Mouse (Mus musculus) kidney, embryonic 16.5 days (tissue): ENCODE measurements around the gene Ptpre. TPM values are rescaled to one million over a fixed set of nuclear protein-coding genes. Genes with fewer than 3 reads are reported as not detected.
"Not testable (repeated sequence)": the region's sequence is repeated elsewhere in the genome, so short reads cannot be mapped to it uniquely, and the experiment has no call there.

Experiments used
- ATAC-seq: fragments of 200-750 bp; cut with Nextera tagmentation; 2 replicates; pipeline ENCODE4 v1.8.0; 2017; ENCODE audit warnings: moderate TSS enrichment; ENCODE audit not compliant: low FRiP score, low TSS enrichment
- H3K27ac ChIP-seq: fragments of 300-500 bp; sonication (generic); 2 replicates; pipeline ENCODE4 v1.5.1; 2014; ENCODE audit warnings: low read length
- H3K27me3 ChIP-seq: fragments of 300-500 bp; sonication (generic); 2 replicates; pipeline ENCODE4 v1.6.1; 2014; ENCODE audit warnings: low read length, control low read depth, mixed read lengths; ENCODE audit not compliant: insufficient read depth
- H3K36me3 ChIP-seq: fragments of 300-500 bp; sonication (generic); 2 replicates; pipeline ENCODE4 v1.6.1; 2014; ENCODE audit warnings: low read length, control low read depth, mixed read lengths; ENCODE audit not compliant: insufficient read depth
- H3K4me1 ChIP-seq: fragments of 300-500 bp; sonication (generic); 2 replicates; pipeline ENCODE4 v1.6.1; 2014; ENCODE audit warnings: low read length, control low read depth, mixed read lengths; ENCODE audit not compliant: insufficient read depth
- H3K4me2 ChIP-seq: fragments of 300-500 bp; sonication (generic); replicated peaks from 2 replicates; pipeline ENCODE4 v1.6.1; 2014; ENCODE audit warnings: low read depth, low read length
- H3K4me3 ChIP-seq: fragments of 300-500 bp; sonication (generic); 2 replicates; pipeline ENCODE4 v1.5.1; 2014; ENCODE audit warnings: mild to moderate bottlenecking, low read length
- H3K9ac ChIP-seq: fragments of 300-500 bp; sonication (generic); replicated peaks from 2 replicates; pipeline ENCODE4 v1.6.1; 2014; ENCODE audit warnings: low read length
- H3K9me3 ChIP-seq: fragments of 300-500 bp; sonication (generic); 2 replicates; pipeline ENCODE4 v1.6.1; 2016; ENCODE audit warnings: low read length, control low read depth
- WGBS: fragments of 180-500 bp; shearing (Covaris S2); extraction: QIAGEN DNeasy Blood & Tissue Kit; methylation state at CpG from one replicate; pipeline ENCODE4 v1.1.7; 2014; 5-methylcytosine and 5-hydroxymethylcytosine counted together
- polyA plus RNA-seq: library from polyadenylated mRNA; unstranded; fragments of >200 nt; fragmentation: Nextera tagmentation; extraction: Ambion mirVana; gene quantifications from 2 replicates; pipeline ENCODE4 v1.2.1, GENCODE M21; 2015

The Ptpre gene
- polyA plus RNA-seq, result 1.3 and 1.7 TPM in 2 replicates

DNA sequence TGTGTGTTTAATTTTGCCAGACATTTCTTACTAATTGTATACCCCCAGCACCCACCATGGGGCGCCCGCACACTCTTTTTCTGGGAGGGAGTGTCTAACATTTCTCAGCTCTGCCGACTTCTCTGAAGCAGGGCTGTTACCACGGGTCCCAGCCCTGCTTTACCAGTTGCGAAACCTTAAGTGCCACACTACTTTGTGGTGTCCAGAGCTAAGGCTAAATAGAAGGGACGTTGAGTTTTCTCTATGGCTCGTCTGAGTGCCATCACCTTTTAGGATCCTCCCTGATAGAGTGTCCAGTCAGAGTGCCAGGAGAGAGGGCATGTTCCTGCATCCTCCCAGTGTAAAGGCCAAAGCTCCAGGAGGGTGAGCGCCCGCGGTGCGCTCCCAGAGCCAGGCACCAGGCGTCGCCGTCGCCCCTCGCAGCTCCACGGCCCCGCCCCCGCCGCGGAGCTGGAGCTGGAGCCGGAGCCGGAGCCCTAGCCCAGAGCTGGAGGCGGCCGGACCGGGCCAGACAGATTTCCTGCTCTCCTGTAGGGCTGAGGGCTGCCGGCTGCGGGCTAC lies at the start of gene Ptpre:
Ptpre (plus strand) TSS at position 141 of the 561 bp plus-strand sequence.
- Histone ChIP-seq H3K4me3 (peak within 1 kb of the TSS; percentile 65), H3K9me3 (no peaks in the 10 kb centered on the region), H3K9ac (peak within 1 kb of the TSS; percentile 67), H3K4me1 (peaks cover 7% of the 10 kb centered on the region; the same call in 1 of the 2 replicates), H3K27ac (no peak within 1 kb of the TSS), H3K4me2 (peak within 1 kb of the TSS; percentile 98), H3K27me3 (peaks cover 13% of the 10 kb centered on the region), H3K36me3 (no peaks in the 10 kb centered on the region)
- peak; percentile 96 for ATAC-seq
- WGBS, result 4% methylated on average over 28 of the region's 28 CpGs

DNA sequence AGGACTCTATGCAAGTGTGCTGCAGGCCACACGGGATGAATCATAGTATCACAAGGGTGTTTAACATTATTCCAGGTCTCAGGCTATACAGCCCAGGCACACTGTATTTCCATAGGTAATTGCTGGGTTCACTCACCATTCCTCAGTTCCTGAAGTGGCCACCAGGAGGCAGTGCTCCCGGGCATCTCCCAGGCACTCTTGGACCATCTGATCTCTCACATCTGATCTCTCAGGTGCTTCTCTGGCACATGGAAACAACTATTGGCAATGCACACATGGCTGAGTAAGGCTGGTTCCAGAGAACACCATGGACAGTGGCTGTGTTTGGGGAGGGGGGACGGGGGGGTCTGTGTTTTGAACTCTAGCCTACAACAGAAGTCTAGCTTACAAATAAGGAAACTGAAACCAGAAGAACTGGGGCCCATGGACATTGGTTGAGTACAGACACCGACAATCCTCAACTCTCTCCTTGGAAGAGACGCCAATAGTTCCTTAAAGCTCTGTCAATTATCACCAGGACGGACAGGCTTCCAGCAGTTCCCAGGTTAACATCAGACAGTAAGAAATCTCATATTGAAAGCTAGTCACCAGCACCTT lies 49.0 kb upstream of the Ptpre start:
- H3K4me3 ChIP-seq, result no peak overlapping the region
- peaks cover 7% of the 10 kb centered on the region; the same call in 1 of the 2 replicates for H3K4me1 ChIP-seq
- WGBS, result 65% methylated on average over 6 of the region's 6 CpGs
- no peak overlapping the region for H3K4me2 ChIP-seq
- ATAC-seq, result no peak
- H3K9ac ChIP-seq, result no peak overlapping the region
- no peaks in the 10 kb centered on the region for H3K9me3 ChIP-seq
- H3K27ac ChIP-seq, result no peak overlapping the region
- no peaks in the 10 kb centered on the region for H3K36me3 ChIP-seq
- H3K27me3 ChIP-seq, result no peaks in the 10 kb centered on the region

DNA sequence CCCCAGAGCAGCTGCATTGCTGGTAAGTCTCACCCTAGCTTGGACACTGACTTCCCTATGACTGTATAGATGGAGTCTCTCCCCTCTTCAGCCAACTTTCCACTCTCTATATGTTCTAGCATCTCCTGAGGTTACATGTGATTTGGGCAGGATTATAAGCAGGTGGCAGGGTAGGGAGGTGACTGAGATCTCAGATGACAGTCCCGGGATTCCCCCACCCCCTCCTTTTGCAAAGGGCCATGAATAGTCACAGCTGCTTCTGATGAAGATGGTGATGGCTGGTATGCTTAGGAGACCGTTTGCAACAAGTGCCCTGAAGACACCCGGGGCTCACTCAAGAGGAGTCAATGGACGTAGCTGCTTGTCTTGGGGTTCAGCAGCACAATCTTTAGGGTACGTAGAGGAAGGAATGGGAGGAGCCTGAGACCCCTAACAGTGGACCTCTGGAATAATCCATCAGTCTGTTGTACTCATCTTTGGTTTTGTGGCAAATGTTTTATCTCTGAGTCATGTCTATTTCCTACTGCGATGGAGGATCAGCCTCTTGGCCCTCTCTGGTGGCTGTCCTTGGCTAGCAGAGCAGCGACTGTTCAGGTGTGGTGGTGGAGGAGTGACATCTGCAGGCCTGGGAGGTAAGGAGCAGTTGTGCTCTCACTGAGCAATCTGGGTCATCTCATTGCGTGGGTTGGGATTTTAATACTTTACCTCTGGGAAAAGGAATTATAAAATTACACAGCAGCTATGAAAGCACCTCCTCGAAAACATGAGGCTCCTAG lies 47.4 kb upstream of the Ptpre start:
- Histone ChIP-seq H3K9me3 (no peaks in the 10 kb centered on the region), H3K27ac (no peak overlapping the region), H3K27me3 (no peaks in the 10 kb centered on the region), H3K9ac (no peak overlapping the region), H3K4me3 (no peak overlapping the region), H3K36me3 (no peaks in the 10 kb centered on the region), H3K4me2 (no peak overlapping the region), H3K4me1 (peaks cover 7% of the 10 kb centered on the region; the same call in 1 of the 2 replicates)
- no peak for ATAC-seq
- 76% methylated on average over 9 of the region's 9 CpGs for WGBS

DNA sequence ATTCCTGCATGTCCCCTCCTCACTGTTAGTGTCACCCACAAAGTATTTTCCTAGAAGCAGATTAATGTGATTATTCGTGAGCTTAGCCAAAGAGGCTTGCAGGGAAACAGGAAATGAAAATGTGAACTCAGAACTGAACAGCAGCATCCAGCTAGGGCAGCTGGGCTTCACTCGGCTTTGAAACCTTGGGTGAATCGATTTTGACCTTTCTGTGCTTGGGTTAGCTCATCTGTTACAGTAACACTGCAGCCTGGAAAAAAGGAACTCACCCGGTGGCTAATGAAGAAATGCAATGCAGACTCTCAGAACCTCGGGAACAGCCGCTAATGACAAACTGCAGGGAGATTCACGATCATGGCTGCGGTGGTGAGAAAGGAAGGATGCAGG lies 46.8 kb upstream of the Ptpre start:
- Histone ChIP-seq H3K27ac (no peak overlapping the region), H3K4me1 (peaks cover 3% of the 10 kb centered on the region; the same call in 1 of the 2 replicates), H3K36me3 (no peaks in the 10 kb centered on the region), H3K4me2 (no peak overlapping the region), H3K9me3 (no peaks in the 10 kb centered on the region), H3K9ac (no peak overlapping the region), H3K4me3 (no peak overlapping the region), H3K27me3 (no peaks in the 10 kb centered on the region)
- ATAC-seq, result no peak
- WGBS, result 44% methylated on average over 8 of the region's 8 CpGs

DNA sequence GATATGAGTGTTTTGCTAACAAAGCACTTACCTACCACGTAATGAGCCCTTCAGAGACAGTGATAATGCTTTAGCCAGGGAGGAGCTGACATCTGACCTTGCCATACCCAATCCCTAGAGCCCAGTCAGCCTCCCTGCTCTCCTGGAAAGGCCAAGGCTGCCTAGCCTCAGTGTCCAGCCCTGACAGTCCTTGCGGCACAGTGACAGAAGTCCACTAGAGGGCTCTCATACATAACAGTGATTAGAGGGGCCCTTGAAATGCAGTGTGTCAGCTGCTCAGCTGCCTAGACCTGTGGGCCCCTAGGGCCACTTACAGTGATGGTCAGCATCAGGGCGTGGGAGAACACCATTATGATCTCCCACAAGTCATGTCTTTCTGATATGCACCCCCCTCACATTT lies 42.0 kb upstream of the Ptpre start:
- Histone ChIP-seq H3K36me3 (no peaks in the 10 kb centered on the region), H3K27ac (no peak overlapping the region), H3K9ac (no peak overlapping the region), H3K4me3 (no peak overlapping the region), H3K9me3 (no peaks in the 10 kb centered on the region), H3K4me2 (no peak overlapping the region), H3K4me1 (no peaks in the 10 kb centered on the region), H3K27me3 (no peaks in the 10 kb centered on the region)
- ATAC-seq, result 0 out of 2 replicates have a peak, but pooled peaks have one; percentile 42
- 46% methylated on average over 3 of the region's 3 CpGs for WGBS

DNA sequence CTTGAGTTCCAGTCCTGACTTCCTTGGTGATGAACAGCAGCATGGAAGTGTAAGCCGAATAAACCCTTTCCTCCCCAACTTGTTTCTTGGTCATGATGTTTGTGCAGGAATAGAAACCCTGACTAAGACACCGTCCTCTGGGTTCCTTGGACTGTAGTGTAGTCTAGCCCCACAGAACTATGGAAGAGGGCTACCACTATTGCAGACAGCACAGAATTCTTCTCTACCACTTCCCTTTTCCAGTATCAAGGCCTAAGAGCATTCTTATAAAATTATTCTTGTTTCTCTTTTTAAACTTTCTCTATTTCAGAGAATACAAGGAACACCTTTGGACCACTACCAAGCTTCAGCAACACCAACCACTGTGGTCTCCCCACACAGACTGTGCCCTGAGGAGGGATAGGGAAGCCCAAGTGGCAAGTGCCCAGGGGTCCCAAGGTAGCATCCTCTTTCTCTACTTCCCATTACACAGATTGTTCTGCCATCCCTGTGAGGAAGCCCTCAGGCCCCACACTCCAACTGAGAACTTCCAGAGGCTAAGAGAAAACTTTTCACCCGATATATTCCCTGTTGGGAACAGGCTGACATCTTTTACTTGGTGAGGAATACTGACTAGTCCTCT lies 38.6 kb upstream of the Ptpre start:
- Histone ChIP-seq H3K27me3 (no peaks in the 10 kb centered on the region), H3K36me3 (no peaks in the 10 kb centered on the region), H3K4me1 (no peaks in the 10 kb centered on the region), H3K4me3 (no peak overlapping the region), H3K27ac (no peak overlapping the region), H3K9me3 (no peaks in the 10 kb centered on the region), H3K4me2 (no peak overlapping the region), H3K9ac (no peak overlapping the region)
- WGBS, result 77% methylated on average over 2 of the region's 3 CpGs
- no peak for ATAC-seq

DNA sequence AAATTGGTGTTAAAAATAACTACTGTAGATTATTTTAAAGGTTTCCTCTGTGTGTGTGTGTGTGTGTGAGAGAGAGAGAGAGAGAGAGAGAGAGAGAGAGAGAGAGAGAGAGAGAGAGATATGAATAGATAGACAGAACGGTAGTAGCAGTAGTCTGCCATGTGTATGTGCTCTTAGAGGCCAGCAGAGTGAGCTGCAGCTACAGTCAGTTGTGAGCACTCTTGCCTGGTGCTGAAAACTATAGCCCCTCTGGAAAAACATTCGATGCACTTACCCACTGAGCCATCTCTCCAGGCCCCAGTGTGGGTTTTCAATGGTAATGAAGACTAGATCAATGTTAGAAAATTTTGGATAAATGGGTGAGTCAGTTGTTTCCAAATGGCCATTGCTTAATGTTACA lies 37.9 kb upstream of the Ptpre start:
- no peak overlapping the region for H3K9ac ChIP-seq
- H3K4me1 ChIP-seq, result no peaks in the 10 kb centered on the region
- ATAC-seq, result no peak
- H3K4me3 ChIP-seq, result no peak overlapping the region
- H3K36me3 ChIP-seq, result no peaks in the 10 kb centered on the region
- H3K9me3 ChIP-seq, result no peaks in the 10 kb centered on the region
- H3K27ac ChIP-seq, result no peak overlapping the region
- H3K27me3 ChIP-seq, result no peaks in the 10 kb centered on the region
- H3K4me2 ChIP-seq, result no peak overlapping the region
- 42% methylated on average over 2 of the region's 2 CpGs for WGBS

DNA sequence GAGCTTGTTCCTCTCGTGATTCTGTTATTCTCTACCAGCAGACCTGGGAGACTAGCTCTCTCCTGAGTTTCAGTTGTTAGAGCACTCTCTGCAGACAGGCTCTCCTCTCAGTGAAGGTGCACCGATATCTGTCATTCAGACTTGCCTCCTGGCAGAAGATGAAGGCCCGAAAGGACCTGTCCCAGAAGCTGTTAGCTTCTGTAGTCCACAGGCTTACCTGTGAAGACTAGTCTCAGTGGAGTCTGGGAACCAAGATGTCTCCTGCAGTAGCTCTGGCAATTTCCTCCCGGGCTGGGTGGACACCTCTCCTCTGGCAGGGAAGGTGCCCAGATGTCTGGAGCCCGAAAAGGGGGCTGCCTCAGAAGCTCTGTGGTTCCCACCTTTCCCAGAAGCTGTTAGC lies 30.8 kb upstream of the Ptpre start:
- H3K27me3 ChIP-seq, H3K9me3 ChIP-seq, H3K4me2 ChIP-seq, ATAC-seq, H3K36me3 ChIP-seq, H3K4me1 ChIP-seq, H3K27ac ChIP-seq, H3K9ac ChIP-seq, H3K4me3 ChIP-seq: not testable (repeated sequence)
- 92% methylated on average over 5 of the region's 5 CpGs for WGBS

DNA sequence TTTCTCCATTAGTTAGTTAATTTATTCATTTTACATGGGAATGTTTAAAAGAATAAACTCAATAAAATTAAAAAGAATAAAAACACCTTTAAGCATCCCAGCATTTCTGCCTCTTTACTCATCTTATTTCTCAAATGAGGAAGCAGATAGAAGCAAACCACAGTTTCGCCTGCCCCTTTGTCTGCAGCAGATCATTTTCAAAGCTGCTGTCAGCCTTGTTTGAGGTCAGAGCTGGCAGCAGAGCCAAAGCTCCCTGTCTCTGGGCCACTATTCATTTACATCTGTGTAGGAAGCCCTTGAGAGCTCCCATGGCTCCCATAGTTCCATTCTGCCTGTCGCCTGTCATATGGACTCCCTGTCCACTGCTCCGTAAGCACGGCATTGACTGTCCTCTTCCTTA lies 28.7 kb upstream of the Ptpre start:
- Histone ChIP-seq H3K4me3 (no peak overlapping the region), H3K36me3 (no peaks in the 10 kb centered on the region), H3K4me1 (no peaks in the 10 kb centered on the region), H3K4me2 (no peak overlapping the region), H3K27me3 (no peaks in the 10 kb centered on the region), H3K27ac (no peak overlapping the region), H3K9me3 (peaks cover 4% of the 10 kb centered on the region; the same call in 1 of the 2 replicates), H3K9ac (no peak overlapping the region)
- WGBS, result 87% methylated on average over 4 of the region's 4 CpGs
- ATAC-seq, result no peak
